Mouse (Mus musculus): ENCODE data around the gene Prb1. TPM values are rescaled to one million over a fixed set of nuclear protein-coding genes. Genes with fewer than 3 reads are reported as not detected.
"Not testable (repeated sequence)": the region's sequence is repeated elsewhere in the genome, so short reads cannot be mapped to it uniquely, and the experiment has no call there.

Prb1 gene
- total RNA-seq (2021): not detected
- long read RNA-seq, experiment 1: 0 reads
- long read RNA-seq, experiment 2: 0 reads

DNA sequence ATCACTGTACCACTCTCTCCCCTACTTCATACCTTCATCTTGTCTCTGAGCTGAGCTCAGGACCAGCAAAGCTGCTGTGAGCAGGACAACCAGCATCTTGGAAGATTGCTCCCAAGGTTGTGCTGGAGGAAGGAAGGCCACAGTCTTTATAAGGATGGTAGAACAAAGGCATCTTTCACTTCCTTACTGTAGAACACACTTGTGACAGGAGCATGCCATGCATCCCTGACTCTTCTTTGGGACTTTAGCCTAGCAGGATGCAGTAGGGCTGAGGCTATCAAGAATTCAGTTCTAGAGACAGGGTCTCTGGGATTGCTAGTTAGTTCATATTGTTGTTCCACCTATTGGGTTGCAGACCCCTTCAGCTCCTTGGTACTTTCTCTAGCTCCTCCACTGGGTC, at the start of gene Prb1:
Prb1 (minus strand) TSS at position 101 of the 400 bp plus-strand sequence.
- intact Hi-C loops (cut with DNase I); DNase-seq: not testable (repeated sequence)

Other genes with a start within 250 kb of the Prb1 start
- gene Prpmp5, start 104.2 kb upstream of the Prb1 start, total RNA-seq (2021): not detected
- not detected for gene Gm8882, start 153.6 kb upstream of the Prb1 start, total RNA-seq (2021)

Data from heart, postnatal 14 days (tissue).